Mouse (Mus musculus) embryonic facial prominence, embryonic 13.5 days (tissue): ENCODE data around the gene Clic1. TPM values are rescaled to one million over a fixed set of nuclear protein-coding genes. Genes with fewer than 3 reads are reported as not detected.

Experiments used
- ATAC-seq: fragments of 200-750 bp; cut with Nextera tagmentation; 2 replicates; pipeline ENCODE4 v1.8.0; 2017; ENCODE audit warnings: low read depth; ENCODE audit not compliant: insufficient number of reproducible peaks, insufficient read depth, low FRiP score, low TSS enrichment
- H3K27ac ChIP-seq: fragments of 300-500 bp; sonication (generic); 2 replicates; pipeline ENCODE4 v1.5.1; 2015; ENCODE audit warnings: moderate library complexity, mild to moderate bottlenecking, inconsistent platforms
- H3K27me3 ChIP-seq: fragments of 300-500 bp; sonication (generic); 2 replicates; pipeline ENCODE4 v1.6.1; 2015; ENCODE audit warnings: mild to moderate bottlenecking, inconsistent platforms
- H3K36me3 ChIP-seq: fragments of 300-500 bp; sonication (generic); 2 replicates; pipeline ENCODE4 v1.6.1; 2015; ENCODE audit warnings: mild to moderate bottlenecking, inconsistent platforms
- H3K4me1 ChIP-seq: fragments of 300-500 bp; sonication (generic); 2 replicates; pipeline ENCODE4 v1.6.1; 2015; ENCODE audit warnings: inconsistent platforms
- H3K4me2 ChIP-seq: fragments of 300-500 bp; sonication (generic); 2 replicates; pipeline ENCODE4 v1.6.1; 2015; ENCODE audit warnings: moderate library complexity, mild to moderate bottlenecking, inconsistent platforms
- H3K4me3 ChIP-seq: fragments of 300-500 bp; sonication (generic); 2 replicates; pipeline ENCODE4 v1.5.1; 2015; ENCODE audit warnings: mild to moderate bottlenecking, inconsistent platforms
- H3K9ac ChIP-seq: fragments of 300-500 bp; sonication (generic); 2 replicates; pipeline ENCODE4 v1.6.1; 2015; ENCODE audit warnings: mild to moderate bottlenecking, inconsistent platforms
- H3K9me3 ChIP-seq: fragments of 300-500 bp; sonication (generic); 2 replicates; pipeline ENCODE4 v1.6.1; 2016; ENCODE audit warnings: inconsistent platforms
- WGBS: fragments of 180-500 bp; shearing (Covaris S2); methylation state at CpG from one replicate; pipeline ENCODE4 v1.1.7; 2015; ENCODE audit warnings: mixed read lengths; 5-methylcytosine and 5-hydroxymethylcytosine counted together
- polyA plus RNA-seq: library from polyadenylated mRNA; unstranded; fragments of >200 nt; fragmentation: Nextera tagmentation; extraction: Ambion mirVana; gene quantifications from 2 replicates; pipeline ENCODE4 v1.2.1, GENCODE M21; 2015

Clic1 gene
- polyA plus RNA-seq, 1 experiment from 2014 or later, result 243 TPM

GRCm38 (mm10) chr17:35021842-35022477 lies 27.8 kb upstream of the Clic1 start:
- Histone ChIP-seq H3K36me3 (peaks cover 10% of the 10 kb centered on the region), H3K27ac (peak overlapping the region; percentile 28; the same call in 1 of the 2 replicates), H3K4me3 (no peak overlapping the region), H3K27me3 (no peaks in the 10 kb centered on the region), H3K9me3 (no peaks in the 10 kb centered on the region), H3K4me2 (no peak overlapping the region), H3K4me1 (peaks cover 34% of the 10 kb centered on the region), H3K9ac (no peak overlapping the region)
- WGBS, result 67% methylated on average over 6 of the region's 6 CpGs
- no peak for ATAC-seq

DNA sequence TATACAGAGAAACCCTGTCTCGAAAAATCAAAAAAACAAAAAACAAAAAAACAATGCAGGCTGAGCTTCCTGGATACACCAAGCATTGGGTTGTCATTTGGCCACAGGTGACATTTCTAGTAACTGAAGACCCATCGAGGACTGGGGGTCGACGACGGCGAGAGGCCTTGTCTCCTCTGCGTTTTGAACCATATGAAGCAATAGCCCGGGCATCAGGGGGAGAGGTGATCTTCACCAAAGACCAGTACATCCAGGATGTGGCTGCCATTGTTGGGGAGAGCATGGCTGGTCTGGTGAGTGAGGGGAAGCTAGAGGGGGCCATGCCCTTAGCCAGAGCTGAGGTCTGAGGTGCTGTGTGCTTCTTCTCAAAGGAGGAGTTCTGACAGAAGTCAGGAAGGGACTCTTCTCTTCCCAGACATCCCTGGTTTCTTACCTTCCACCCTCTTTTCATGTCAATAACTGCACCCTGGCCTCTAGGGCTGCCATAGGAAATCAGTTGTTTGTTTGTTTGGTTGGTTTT lies 27.2 kb upstream of the Clic1 start:
- Histone ChIP-seq H3K27me3 (no peaks in the 10 kb centered on the region), H3K36me3 (0 out of 2 replicates have a peak, but pooled peaks cover 6% of the 10 kb centered on the region), H3K9ac (no peak overlapping the region), H3K27ac (no peak overlapping the region), H3K4me1 (peaks cover 39% of the 10 kb centered on the region), H3K9me3 (no peaks in the 10 kb centered on the region), H3K4me2 (no peak overlapping the region), H3K4me3 (no peak overlapping the region)
- WGBS, result 91% methylated on average over 8 of the region's 8 CpGs
- ATAC-seq, result no peak

GRCm38 (mm10) chr17:35023221-35023620 lies 26.5 kb upstream of the Clic1 start:
- Histone ChIP-seq H3K9ac (0 out of 2 replicates have a peak overlapping the region, but pooled peaks have one; percentile 49), H3K4me2 (no peak overlapping the region), H3K4me1 (peaks cover 42% of the 10 kb centered on the region), H3K27me3 (no peaks in the 10 kb centered on the region), H3K9me3 (no peaks in the 10 kb centered on the region), H3K27ac (no peak overlapping the region), H3K36me3 (0 out of 2 replicates have a peak, but pooled peaks cover 4% of the 10 kb centered on the region), H3K4me3 (no peak overlapping the region)
- no peak for ATAC-seq
- 76% methylated on average over 5 of the region's 5 CpGs for WGBS

DNA sequence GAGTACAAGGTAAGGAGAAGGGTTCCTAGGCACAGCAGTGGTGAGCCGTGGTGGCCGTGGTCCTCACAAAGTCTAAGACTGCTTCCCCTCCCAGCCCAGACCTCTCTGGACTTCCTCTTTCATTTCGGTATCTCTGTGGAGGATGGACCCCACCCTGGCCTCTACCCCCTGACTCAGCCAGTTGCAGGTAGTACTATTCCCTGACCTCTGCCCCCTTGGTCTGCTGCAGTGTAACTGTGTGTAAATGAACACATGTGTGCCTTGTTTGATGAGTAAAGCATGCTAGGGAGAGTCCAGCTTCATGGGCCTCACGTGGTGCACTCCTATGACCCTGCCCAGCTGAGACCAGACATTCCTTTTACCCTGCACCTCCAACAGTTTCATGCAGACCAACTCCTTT lies 26.0 kb upstream of the Clic1 start:
- H3K4me1 ChIP-seq, result peaks cover 42% of the 10 kb centered on the region
- peak overlapping the region; percentile 44; the same call in 1 of the 2 replicates for H3K9ac ChIP-seq
- WGBS, result 57% methylated on average over 4 of the region's 4 CpGs

GRCm38 (mm10) chr17:35024261-35024660 lies 25.5 kb upstream of the Clic1 start:
- peak overlapping the region; percentile 44; the same call in 1 of the 2 replicates for H3K9ac ChIP-seq
- 72% methylated on average over 13 of the region's 13 CpGs for WGBS
- no peaks in the 10 kb centered on the region for H3K27me3 ChIP-seq
- H3K4me1 ChIP-seq, result peaks cover 42% of the 10 kb centered on the region
- H3K27ac ChIP-seq, result no peak overlapping the region
- H3K4me3 ChIP-seq, result no peak overlapping the region
- no peaks in the 10 kb centered on the region for H3K36me3 ChIP-seq
- no peak for ATAC-seq
- no peak overlapping the region for H3K4me2 ChIP-seq
- H3K9me3 ChIP-seq, result no peaks in the 10 kb centered on the region

More for the DNA sequence above, 26.0 kb upstream of the Clic1 start:
- Histone ChIP-seq H3K27ac (no peak overlapping the region), H3K36me3 (no peaks in the 10 kb centered on the region), H3K9me3 (no peaks in the 10 kb centered on the region), H3K4me3 (no peak overlapping the region), H3K4me2 (no peak overlapping the region), H3K27me3 (no peaks in the 10 kb centered on the region)
- no peak for ATAC-seq

DNA sequence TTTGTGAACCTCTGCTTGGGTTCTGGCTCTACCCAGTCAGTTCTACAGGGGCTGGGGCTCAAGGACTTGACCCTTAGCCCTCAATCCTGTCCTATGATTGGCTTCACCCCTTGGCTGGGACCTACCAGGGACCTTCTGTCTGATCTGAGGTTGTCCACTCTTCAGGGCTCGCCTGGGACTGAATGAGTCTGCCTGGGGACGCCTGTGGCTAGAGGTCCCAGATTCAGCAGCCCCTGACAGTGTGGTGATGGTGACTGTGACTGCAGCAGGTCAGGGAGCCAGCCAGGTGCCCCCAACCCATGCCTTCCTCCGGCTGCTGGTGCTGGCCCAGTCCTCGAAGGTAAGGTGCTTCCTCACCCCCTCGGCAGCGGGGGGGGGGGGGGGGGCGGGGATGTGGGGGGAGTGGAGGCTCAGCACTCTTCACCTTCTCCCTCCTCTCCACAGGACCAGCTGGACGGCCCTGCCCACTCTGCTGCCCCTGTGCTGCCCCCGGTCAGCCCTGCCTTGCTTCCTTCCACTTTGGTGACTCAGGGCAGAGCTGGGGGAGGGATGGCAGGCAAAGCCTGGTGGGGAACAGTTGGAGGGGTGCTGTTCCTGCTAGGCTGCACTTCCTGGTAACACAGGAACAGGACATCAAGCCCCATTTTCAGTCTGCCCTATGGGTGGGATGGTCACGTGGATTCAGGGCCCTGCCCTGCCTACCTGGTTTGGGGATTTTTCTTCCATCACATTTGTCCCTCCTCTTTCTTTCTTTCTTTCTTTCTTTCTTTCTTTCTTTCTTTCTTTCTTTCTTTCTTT lies 24.9 kb upstream of the Clic1 start:
- Histone ChIP-seq H3K9ac (peak overlapping the region; percentile 44; the same call in 1 of the 2 replicates), H3K4me2 (no peak overlapping the region), H3K27ac (no peak overlapping the region), H3K36me3 (no peaks in the 10 kb centered on the region), H3K4me1 (peaks cover 48% of the 10 kb centered on the region), H3K4me3 (no peak overlapping the region), H3K9me3 (no peaks in the 10 kb centered on the region), H3K27me3 (no peaks in the 10 kb centered on the region)
- ATAC-seq, result no peak
- 65% methylated on average over 9 of the region's 10 CpGs for WGBS

DNA sequence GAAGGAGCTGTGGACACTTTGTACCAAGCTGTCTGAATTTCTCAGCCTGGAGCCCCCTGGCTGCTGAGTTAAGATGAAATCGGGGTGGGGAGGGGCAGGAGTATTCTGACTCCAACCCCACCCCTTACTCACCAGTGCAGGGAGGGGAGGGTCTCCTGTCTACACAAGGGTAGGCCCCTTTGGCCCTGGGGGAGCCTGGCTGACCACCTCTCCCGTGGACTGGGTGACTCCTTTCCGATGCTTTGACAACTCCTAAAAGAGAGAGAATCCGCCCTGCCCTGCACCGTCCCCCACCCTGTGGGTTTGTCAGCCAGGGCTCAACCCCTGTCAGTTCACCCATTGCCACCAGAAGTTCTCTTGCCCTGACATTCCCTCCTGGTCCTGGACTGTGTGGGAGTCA lies 23.6 kb upstream of the Clic1 start:
- no peak for ATAC-seq
- WGBS, result 77% methylated on average over 5 of the region's 5 CpGs
- Histone ChIP-seq H3K4me2 (peak overlapping the region; percentile 24), H3K27ac (peak overlapping the region; percentile 87), H3K4me3 (no peak overlapping the region), H3K36me3 (no peaks in the 10 kb centered on the region), H3K9me3 (no peaks in the 10 kb centered on the region), H3K27me3 (no peaks in the 10 kb centered on the region), H3K9ac (peak overlapping the region; percentile 44; the same call in 1 of the 2 replicates), H3K4me1 (peaks cover 44% of the 10 kb centered on the region)

GRCm38 (mm10) chr17:35027277-35028068 lies 22.3 kb upstream of the Clic1 start, which contains the start of gene Sapcd1:
Gene Sapcd1, minus strand, starts transcription at chr17:35028016.
- 33% methylated on average over 13 of the region's 13 CpGs for WGBS
- Histone ChIP-seq H3K4me1 (peaks cover 37% of the 10 kb centered on the region), H3K4me3 (peak within 1 kb of the TSS; percentile 25), H3K9ac (peak within 1 kb of the TSS; percentile 64), H3K27me3 (no peaks in the 10 kb centered on the region), H3K27ac (peak within 1 kb of the TSS; percentile 87), H3K36me3 (no peaks in the 10 kb centered on the region), H3K4me2 (peak within 1 kb of the TSS; percentile 45), H3K9me3 (no peaks in the 10 kb centered on the region)
- ATAC-seq, result peak; percentile 28; the same call in 1 of the 2 replicates

DNA sequence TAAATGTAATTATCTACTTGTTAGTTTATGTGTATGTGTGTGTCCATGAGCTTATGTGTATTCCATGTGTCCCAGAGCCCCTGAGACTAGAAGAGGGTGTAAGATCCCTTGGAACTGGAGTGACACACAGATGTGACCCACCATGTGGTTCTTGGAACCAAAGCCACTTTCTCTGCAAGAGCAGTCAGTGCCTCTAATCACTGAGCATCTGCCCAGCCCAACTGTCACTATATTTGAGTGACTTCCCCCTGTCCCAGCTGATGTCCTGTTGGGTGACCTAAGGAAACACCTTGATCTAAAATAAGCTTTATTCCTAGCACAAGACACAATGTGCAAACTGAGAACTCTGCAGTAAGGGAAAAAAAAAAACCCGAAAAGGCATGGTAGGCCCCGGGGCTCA lies 21.5 kb upstream of the Clic1 start:
- H3K4me2 ChIP-seq, result no peak overlapping the region
- no peak overlapping the region for H3K27ac ChIP-seq
- ATAC-seq, result no peak
- 71% methylated on average over 2 of the region's 2 CpGs for WGBS
- H3K36me3 ChIP-seq, result no peaks in the 10 kb centered on the region
- no peaks in the 10 kb centered on the region for H3K27me3 ChIP-seq
- no peaks in the 10 kb centered on the region for H3K9me3 ChIP-seq
- H3K4me1 ChIP-seq, result peaks cover 37% of the 10 kb centered on the region
- no peak overlapping the region for H3K4me3 ChIP-seq
- H3K9ac ChIP-seq, result no peak overlapping the region

- peaks cover 29% of the 10 kb centered on the region for H3K4me1 ChIP-seq
- WGBS, result 31% methylated on average over 19 of the region's 19 CpGs
- H3K27ac ChIP-seq, result no peak overlapping the region
- H3K27me3 ChIP-seq, result no peaks in the 10 kb centered on the region
- no peaks in the 10 kb centered on the region for H3K9me3 ChIP-seq
- H3K36me3 ChIP-seq, result no peaks in the 10 kb centered on the region
- no peak for ATAC-seq
- no peak overlapping the region for H3K4me3 ChIP-seq
- 0 out of 2 replicates have a peak overlapping the region, but pooled peaks have one; percentile 58 for H3K9ac ChIP-seq
- peak overlapping the region; percentile 24 for H3K4me2 ChIP-seq
Observed at GRCm38 (mm10) chr17:35029691-35030532, 19.9 kb upstream of the Clic1 start.
